Mouse (Mus musculus) right cerebral cortex, postnatal 25 days (tissue): Measurements from ENCODE around the gene Rhobtb3.
A peak's percentile ranks its signal among the peaks of the same experiment; 100 is the strongest.
"Not testable (repeated sequence)": the region's sequence is repeated elsewhere in the genome, so short reads cannot be mapped to it uniquely, and the experiment has no call there.

Experiments
- DNase-seq: peaks from one replicate; pipeline ENCODE4 v3.0.0; 2022

Rhobtb3 gene

GRCm38 (mm10) chr13:75943189-75944043, at the start of gene Rhobtb3:
Gene Rhobtb3 (minus strand): TSS chr13:75943925.
- DNase-seq = peak; percentile 81

DNA sequence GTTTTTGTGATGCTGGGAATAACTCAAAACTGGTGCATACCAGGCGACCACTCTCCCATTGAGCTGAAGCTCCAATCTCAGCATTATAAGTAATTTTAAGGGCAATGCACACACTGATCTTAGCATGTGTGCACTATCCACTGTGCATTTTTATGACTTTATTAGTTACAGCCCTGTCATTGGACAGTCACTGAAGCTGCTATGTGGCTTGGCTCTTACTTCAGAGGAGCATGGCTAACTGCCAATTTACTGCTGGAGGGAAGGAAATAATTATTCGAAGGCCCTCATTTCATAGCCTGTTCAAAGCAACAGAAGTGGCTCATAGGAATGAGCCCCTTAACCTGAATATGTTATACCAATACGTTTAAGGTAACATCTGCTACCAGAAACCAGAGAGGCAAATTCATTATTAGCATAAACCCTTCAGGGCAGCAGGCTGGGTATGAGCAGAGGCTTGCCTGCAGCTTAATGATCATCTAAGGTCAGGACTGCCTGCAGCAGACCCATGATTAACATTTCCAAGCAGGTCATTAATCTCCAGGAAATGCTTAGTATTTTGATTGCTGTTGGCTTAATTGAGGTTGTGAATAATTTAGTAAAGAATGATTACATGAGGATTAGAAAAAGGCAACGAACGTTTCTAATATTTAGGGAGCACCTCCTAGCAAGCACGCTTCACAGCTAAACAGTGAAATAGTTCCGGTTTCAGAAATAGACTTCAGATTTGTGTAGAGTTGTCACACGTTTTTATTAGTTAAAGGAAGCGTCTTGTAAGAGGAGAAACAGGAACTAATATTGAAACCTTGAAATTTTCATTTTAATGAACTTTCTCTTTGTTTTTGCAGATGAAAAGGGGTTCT, 48.7 kb upstream of the Rhobtb3 start:
- no peak for DNase-seq

DNA sequence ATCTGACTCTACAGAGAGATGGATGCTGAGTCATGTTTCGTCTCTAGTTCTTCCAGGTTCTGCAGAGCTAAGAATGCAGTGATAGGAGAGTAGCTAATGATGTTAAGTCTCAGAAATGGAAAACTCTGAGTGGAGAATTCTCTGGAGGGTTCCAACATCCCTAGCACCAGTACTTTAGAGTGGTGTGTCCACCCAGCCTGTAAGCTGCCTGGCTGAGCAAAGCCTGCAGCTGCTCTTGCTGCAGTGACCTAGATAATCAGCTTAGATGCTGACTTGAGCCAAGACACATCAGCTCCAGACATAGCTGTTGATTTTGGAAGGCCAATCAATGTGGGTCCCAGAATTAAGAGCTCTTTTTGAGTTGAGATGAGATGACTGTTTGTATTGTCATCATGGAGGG, 44.4 kb upstream of the Rhobtb3 start:
- DNase-seq = no peak

- DNase-seq = no peak
Observed at GRCm38 (mm10) chr13:75981901-75982300, 38.2 kb upstream of the Rhobtb3 start.

- no peak for DNase-seq
Observed at GRCm38 (mm10) chr13:75976649-75977048, 32.9 kb upstream of the Rhobtb3 start.

GRCm38 (mm10) chr13:75976218-75976617, 32.5 kb upstream of the Rhobtb3 start:
- no peak for DNase-seq

GRCm38 (mm10) chr13:75975629-75976028, 31.9 kb upstream of the Rhobtb3 start:
- no peak for DNase-seq

DNA sequence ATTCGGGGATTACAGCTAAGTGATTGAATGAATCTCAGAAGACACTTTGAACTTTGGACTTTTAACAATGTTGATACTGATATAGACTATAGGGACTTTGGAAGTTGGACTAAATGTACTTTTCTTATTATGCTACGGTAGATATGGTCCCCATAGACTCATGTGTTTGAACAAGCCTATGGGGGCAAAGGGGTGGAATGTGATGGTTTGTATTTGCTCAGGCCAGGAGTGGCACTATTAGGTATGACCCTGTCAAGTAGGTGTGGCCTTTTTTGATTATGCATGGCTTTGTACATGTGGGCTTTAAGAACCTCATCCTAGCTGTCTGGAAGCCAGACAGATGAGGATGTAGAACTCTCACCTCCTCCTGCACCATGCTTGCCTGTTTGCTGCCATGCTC, 30.8 kb upstream of the Rhobtb3 start:
- DNase-seq = no peak

DNA sequence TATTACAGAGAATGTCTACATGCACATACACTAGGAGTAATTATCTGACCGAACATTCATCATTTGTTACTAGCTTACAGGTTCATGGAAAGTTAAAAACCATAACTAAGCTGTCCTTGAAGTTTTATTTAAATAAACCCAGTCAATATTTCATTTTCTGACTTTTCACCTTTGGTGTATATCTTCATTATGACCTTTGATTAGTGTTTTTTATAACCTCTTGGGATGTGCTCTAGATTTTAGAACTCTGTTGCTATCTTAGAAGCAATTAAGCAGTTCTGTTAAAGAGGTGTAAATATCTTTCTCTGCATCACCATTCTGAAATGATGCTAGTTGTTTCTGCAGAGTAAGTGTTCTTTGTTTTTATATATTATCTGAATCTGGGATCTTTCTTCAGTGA, 23.1 kb upstream of the Rhobtb3 start, which contains the start of gene Spata9:
Gene Spata9, plus strand, starts transcription at position 301 of the 400 bp plus-strand sequence.
- no peak for DNase-seq

DNA sequence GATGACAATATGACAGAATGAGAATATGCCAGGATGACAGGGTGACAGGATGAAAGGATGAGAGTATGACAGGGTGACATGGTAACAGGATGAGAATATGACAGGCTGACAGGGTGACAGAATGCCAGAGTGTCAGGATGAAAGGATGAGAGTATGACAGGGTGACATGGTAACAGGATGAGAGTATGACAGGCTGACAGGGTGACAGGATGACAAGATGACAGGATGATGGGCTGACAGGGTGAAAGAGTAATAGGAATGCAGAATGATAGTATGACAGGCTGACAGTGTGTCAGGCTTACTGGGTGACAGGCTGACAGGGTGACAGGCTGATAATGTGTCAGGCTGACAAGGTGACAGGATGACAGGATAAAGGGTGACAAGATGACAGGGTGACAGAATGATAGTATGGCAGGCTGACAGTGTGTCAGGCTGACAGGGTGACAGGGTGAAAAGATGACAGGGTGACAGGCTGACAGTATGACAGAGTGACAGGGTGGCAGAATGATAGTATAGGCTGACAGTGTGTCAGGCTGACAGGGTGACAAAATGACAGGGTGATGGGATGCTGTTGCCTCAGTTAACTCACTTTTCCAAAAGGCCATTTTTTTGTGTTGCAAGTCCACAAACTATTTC, 11.8 kb upstream of the Rhobtb3 start:
- DNase-seq = no peak

DNA sequence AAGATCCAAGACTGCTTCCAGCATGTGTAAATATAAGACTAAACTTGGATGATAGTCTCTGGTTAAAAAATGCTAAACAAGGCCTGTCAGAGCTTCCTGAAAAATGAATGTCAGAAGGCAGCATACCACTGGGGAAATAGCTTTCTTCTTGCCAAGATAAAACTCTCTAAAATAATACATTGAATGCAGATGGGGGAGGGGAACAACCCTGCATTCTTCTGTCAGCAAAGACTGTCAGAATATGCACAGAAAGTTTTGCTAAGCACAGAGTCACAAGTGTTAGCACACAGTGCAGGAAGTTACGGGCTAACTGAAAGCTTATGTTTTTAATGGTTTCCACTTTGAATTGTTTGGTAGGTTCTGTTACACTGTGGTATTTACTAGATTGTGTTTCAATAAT, 6.6 kb upstream of the Rhobtb3 start:
- DNase-seq = no peak

DNA sequence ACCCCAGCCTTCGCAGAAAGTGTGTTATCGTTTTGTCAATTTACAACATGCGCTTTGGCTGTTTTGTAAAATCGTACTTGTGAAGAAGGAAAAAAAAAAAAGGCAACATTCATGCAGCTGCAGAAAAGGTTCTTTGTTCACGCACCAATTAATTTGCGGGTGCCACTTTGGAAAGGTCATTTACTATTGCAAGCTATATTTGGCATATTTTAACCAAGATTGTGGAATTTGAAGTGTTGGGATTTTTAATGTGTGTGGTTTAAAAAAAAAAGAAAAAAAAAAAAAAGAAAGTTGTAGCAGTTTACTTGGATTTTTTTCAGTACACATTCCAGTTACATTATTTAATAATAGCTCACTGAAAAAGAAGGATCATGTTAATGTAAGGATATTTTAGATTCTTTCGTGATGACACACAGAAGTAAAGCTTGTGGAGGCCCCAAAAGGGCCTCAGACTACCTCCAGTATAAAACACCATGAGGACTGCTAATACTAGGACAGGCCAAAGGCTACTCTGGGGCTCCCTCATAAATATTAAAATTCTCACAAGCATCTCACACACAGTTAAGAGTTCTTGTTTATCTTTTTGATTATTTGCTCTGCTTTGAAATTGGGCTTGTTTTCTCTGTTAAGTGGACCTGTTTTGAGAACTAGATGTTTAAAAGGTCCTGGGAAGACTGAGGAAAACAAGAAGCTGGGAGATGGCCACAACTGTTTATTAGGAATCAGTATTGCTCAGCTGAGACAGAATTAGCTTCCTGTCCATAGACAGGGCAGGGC, 507 bp upstream of the Rhobtb3 start:
- no peak for DNase-seq

GRCm38 (mm10) chr13:75942731-75943130, 994 bp downstream of the Rhobtb3 start:
- no peak for DNase-seq

- DNase-seq = no peak
Observed at GRCm38 (mm10) chr13:75941518-75942295, 2.0 kb downstream of the Rhobtb3 start.

DNA sequence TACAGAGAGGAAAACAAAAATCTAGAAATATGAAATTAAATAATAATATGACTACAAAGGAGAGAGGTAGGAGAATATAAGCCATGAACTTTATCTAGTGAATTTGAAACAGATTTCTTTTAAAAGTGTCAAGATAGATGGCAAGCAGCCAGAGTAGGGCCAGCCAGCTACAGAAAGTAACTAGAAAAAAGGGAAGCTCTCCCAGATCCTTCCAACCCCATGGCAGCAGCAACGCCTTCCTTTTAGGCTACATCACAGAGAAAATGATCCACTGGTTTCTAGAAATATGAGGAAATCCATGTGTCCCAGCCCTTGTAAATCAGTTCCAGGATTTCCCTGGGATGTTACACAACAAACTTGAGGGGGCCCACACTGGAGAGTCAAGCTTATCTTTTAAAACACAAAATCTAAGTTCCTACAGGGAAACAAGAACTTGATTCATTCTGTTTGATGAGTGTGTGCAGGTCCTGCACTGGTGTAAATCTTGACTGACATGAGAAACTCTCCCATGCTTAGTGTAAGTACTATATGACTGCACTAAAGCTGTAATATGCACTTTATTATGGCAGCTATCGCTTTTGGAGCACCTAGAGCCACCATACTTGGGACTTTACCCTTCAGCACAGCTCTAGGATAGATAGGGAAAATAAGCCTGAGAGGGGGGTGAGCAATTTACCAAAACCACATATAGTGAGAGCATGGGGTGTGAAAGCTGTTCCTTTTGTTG, 2.8 kb downstream of the Rhobtb3 start:
- no peak for DNase-seq

- no peak for DNase-seq
Observed at GRCm38 (mm10) chr13:75938866-75939265, 4.9 kb downstream of the Rhobtb3 start.

DNA sequence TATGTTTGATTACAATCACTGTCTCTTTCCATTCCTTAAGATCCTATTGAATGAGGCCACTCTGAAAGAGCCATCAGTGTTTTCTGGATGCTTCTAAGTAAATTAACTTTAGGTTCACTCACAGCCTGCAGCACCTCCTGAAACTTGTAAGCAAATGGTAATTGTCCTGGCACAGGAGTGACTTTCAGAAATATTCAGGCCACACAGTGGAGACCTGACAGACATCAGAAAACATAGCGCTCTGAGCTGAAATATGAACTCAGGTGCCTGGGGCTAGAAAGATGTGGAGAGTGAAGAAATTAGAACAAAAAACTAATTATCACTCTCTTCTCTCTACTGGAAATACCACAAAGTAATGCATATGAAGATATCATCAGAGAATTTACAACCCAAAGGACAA, 10.4 kb downstream of the Rhobtb3 start:
- DNase-seq = no peak

DNA sequence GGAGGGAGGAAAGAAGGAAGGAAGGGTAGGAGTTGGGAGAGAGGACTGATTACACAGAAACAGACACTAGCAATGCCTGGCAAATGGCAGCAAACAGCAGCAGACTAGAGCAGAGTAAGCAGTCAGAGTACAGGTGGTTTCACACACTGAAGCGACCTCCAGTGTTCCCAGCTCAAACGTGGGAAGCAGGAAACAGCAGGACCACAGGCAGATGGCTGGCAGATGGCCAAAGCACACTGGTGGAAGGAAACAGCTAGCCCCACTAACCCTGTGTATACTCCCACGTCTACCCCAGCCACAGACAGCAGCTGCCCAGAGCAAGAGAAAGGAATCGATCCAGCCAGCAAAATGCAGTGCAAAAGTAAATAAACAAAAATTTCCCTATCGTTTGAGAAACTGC, 12.7 kb downstream of the Rhobtb3 start:
- DNase-seq = peak; percentile 32

- no peak for DNase-seq
Observed at GRCm38 (mm10) chr13:75930660-75931059, 13.1 kb downstream of the Rhobtb3 start.

- no peak for DNase-seq
Observed at GRCm38 (mm10) chr13:75930023-75930422, 13.7 kb downstream of the Rhobtb3 start.

GRCm38 (mm10) chr13:75929071-75929470, 14.7 kb downstream of the Rhobtb3 start:
- DNase-seq = not testable (repeated sequence)
